Mouse (Mus musculus) frontal cortex, postnatal 10 days (tissue): Measurements from ENCODE around the gene Tesk2.
"Not testable (repeated sequence)": the region's sequence is repeated elsewhere in the genome, so short reads cannot be mapped to it uniquely, and the experiment has no call there.

Experiments
- DNase-seq, 2 experiments: peaks; one replicate each; pipeline ENCODE4 v3.0.0; 2022; ENCODE audit warnings: low spot score in 2 of 2, mixed read lengths in 1 of 2

The Tesk2 gene

DNA sequence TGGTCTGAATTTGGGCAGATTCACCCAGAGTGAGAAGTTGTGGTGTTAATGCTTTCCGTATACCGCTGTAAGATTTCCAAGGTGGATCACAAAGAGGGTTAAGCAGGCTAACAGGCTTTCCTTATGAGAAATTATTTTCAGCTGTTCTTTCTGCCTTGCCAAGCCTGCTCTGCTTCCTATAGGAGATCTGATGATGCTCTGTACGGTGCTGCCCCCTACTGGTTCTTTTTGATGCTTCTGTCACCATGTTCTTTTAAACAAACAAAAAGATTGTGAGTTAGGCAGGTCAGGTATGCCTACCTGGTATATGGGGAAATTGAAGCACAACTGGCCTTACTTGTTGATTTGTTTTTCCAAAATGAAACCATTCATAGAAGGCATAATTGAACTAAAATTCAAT lies 68.2 kb downstream of the Tesk2 start:
- DNase-seq: peak in 1 of 2 experiments; percentile 72

DNA sequence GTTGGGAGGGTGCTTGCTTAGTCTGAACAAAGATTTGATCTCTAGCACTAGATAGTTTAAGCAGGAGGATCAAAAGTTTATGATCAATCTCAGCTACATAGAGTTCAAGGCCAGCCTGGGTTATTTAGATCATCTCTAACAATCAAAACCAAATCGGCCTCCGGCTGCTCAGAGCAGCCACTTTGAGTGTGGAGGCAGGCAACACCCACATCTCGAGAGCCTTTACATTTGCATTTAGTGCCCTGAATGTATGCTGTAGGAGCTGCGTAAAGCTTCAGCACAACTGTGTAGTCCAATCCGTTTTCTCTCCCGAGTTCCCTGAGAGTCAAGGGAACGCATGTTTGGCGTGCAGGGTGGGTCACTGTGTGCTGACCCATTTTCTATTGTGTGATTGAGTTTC lies 71.7 kb downstream of the Tesk2 start:
- no peak for DNase-seq

DNA sequence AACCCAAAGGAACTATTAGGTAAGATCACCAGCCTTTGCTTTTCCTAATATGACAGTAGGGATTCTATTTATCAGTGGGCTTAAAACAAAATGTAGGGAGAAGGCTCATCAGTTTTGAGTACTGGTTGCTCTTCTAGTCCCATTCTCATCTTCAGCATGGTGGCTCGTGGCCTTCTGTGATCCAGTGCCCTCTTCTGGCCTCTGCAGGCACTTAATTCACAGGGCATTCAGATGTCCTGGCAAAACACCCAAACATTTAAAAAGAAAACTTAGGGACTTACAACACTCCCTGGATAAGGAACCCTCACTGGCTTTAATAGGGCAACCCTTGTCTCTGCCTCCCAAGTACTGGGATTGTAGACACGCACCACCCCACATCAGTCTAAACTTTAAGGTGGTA lies 73.5 kb downstream of the Tesk2 start:
- no peak for DNase-seq

DNA sequence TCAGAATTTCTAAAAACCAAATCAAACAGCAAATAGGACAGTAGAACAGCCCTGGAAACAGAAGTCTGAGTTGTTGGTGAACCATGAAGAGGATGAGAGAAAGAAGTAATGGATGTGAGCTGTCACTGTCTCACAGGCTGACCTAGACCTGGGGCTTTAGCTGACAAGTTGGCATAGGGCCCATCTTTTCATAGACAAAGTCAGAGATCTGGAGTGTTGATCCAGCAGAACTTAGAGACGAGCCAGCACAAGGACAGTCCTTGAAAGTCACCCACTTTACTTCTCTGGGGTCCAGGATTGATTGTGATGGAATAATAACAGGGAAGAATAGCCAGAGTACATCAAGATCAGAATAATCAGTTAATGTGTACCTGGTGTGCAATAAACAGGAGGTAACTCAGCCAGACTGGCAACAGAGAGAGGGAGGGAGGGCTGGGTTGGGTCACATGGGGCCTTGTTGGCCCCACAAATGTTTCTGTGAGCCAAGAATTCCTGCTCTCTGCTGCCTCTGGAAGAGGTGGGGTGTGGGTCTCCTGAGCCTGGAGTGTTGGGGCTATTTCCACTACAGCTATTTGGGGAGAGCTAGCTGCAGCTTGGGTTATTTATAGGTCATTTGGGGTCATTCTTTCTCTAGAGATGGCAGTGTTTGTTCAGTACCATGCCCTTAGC lies 75.8 kb downstream of the Tesk2 start:
- no peak for DNase-seq

DNA sequence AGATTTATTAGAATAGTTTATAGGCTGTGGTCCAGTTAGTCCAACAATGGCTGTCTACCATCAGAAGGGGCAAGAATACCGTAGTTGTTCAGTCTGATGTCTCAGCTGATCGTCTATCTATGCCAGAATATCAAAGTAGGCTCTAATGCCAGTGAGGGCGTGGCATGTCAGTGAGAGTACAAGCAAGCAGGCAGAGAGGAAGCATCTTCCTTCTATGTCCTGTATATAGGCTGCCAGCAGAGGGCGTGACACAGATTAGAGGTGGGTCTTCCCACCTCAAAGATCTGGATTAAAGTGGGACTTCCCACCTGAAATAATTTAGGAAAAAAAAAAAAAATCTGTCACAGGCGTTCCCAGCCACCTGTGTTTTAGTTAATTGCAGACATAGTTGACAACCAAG lies 79.2 kb downstream of the Tesk2 start:
- DNase-seq: no peak

DNA sequence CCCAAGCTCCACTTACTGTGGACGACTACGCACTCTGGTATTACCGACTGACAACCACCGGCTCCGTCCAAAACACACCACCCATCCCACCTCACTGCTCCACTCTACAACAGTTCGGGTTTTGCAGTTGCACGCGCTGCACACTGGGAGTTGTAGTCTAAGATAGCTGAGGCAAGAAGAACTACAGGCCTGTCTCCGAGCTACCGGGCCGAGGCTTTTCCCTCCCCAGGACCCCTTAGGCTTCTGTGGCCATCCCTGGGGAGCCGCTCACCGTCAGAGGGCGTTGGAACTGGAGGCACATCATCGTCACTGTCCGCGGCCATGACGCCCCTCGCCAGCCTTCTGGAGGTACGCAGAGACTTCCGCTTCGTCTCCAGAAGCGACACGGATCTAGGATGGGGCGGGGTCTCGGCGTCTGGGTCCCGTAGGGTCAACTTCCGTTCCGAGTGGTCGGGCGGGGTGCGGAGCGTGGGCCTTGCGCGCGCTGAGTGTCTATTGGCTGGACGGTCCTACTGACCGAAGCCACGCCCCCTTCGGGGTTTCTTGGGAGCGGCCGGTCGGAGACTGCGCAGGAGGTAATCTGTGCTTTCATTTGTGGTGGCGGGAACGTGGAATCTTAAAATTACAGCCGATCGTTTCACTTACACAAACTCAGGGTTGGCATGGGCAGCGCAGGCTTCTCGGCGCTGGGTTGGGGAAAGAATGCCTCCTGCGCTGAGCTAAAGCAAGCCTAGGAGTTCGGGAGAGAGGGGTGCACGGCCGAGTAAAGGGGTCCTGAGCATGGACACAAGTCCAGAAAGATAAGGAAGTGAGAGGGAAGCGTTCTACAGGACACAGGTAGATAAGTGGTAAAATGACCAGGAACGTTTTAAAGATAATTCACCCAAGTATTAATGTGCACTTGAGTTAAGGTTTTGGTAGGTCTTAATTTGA lies 86.7 kb downstream of the Tesk2 start, which contains the start of the genes Toe1 and Mutyh:
Toe1 (minus strand) TSS at position 444 of the 933 bp plus-strand sequence.
Mutyh (plus strand) TSS at position 527 of the 933 bp plus-strand sequence.
- DNase-seq: peak; percentile 92 to 93

DNA sequence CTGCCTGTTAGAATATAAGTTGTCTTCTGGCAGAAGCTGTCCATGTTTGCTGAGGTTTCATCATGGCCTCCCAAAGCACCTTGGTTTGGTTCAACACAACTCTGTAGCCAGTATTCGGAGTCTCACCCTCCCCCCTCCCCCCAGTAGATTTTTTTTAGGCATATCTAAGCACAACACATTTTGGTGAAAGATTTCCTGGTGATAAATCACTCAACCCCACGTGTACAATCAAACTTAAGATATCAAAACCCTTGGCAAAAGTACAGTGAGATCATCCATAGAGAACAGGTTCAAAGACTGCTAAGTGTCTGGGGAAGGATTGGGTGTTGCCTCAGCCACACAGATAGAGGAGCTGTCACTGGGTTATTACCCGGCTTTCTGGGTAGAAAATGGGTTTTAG lies 90.3 kb downstream of the Tesk2 start:
- DNase-seq: no peak

DNA sequence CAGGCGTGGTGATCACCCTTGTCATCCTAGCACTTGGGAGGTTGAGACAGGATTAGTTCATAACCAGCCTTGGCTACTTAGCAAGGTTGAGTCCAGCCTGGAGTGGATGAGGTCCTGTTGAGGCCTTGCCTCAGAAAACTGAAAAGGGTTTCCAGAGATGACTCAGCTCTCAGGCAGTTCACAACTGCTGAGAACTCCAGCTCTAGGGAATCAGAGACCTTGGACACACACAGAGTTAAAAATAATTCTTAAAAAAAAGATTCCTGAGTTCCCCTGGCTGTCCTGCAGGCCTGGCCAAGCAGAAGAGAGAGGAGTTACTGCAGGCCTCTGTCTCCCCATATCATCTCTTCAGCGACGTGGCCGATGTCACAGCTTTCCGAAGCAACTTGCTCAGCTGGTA lies 94.5 kb downstream of the Tesk2 start:
- DNase-seq: no peak

DNA sequence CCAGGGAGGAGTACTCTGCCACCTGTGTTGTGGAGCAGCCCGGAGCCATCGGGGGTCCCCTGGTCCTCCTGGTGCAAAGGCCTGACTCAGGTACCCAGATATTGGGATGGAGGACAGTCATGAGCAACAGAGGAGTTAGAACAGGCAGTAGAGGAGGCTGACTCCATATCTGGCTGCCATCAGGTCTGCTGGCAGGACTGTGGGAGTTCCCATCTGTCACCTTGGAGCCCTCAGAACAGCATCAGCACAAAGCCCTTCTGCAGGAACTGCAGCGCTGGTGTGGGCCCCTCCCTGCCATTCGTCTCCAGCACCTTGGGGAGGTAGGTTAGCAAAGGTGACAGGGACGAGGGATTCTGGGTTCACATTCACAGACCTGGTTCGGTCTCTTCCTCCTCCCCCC lies 96.7 kb downstream of the Tesk2 start:
- no peak for DNase-seq

DNA sequence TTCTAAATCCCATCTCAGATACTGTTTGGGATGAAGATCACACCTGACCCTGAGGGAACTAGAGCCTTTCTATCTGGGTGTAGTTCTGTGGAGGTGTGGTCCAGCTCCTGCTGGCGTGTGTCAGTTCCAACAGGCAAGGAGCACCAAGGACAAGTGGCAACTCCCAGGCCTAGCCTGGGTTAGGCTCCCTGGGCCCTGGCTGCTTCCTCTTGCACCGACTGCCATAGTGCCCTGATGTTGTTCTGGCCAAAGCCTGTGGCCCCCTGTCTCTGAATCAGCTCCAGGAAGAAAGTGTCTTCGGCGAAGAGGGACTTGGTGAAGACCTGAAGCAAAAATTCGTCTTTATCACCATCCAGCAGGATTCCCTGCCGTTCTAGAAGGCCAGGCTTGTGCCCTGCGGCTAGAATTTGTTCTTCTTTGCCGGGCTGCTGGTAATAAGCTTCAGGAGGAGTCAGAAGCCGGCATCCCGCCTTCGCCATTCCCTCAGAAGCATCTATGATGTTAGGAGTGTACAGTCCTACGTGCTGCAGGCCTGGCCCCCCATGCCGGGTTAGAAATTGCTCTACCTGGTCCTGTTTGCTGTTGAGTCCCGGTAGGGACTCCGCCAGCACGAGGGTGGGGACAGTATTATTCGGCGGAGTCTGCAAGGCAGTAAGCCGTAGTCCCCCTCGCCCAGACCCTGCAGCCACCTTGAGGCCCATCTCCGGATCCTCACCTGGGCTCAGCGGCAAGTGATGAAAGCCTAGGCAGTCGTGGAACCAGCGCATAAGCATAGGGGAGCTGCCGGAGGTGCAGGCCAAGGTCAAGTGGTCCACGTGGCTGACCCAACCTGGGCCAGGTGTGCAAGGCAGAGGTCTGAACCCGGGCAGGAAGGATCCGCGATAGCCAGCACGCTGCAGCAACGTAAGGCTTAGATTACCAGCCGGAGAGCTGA lies 99.5 kb downstream of the Tesk2 start:
- no peak for DNase-seq

DNA sequence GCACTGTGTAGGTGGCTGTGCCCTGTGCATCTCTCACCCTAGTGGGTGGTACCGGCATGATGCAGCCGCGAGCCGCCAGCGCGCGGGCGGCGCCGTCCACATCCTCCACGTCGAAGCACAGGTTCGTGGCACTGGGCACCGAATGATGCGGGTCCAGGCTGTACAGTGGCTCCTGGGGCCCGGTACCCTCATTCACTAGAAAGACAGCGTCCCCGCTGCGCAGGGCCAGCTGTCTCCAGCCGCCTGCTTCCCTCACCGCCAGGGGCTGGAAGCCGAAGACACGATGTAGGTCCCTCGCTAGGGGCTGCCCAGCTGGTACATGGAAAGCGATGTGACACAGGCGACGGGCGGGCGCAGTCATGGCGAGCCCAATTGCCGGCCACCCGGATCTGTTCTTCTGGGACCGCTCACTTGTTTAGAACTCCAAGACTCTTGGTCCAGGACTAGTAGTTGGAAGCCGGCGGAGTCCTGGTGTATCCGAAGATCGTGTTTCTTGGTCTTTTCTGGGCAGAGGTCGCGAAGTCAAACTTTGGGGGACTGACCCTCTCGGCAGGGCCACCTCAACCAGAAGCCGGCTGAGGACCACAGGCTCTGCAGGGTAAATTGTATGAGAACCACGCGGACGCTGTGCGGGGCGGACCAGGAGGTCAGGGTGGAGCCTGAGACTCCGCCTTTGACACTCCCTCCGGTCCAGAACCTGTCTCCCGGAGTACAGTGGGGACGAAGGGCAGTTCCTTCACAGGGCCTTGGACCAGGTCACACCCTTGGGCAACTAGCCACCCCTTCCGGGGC lies 100.3 kb downstream of the Tesk2 start:
- peak in 1 of 2 experiments; percentile 31 for DNase-seq

DNA sequence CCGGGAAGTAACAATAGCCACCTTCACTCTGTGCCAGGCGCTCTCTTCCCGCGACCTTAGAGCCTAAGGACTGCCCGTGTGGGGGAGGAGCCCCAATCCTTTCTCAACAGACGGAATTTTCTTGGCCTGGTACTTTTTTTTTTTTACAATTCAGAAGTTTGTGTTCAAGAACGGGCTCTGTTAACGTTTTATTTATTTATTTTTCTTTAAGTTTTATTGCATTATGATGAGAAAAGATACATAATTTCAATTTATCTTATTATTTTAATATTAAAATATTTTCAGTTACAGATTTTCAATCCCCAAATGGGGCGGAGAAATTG lies 100.9 kb downstream of the Tesk2 start, which contains the start of gene Hpdl:
Hpdl (minus strand) TSS at position 14 of the 323 bp plus-strand sequence.
- DNase-seq: no peak

DNA sequence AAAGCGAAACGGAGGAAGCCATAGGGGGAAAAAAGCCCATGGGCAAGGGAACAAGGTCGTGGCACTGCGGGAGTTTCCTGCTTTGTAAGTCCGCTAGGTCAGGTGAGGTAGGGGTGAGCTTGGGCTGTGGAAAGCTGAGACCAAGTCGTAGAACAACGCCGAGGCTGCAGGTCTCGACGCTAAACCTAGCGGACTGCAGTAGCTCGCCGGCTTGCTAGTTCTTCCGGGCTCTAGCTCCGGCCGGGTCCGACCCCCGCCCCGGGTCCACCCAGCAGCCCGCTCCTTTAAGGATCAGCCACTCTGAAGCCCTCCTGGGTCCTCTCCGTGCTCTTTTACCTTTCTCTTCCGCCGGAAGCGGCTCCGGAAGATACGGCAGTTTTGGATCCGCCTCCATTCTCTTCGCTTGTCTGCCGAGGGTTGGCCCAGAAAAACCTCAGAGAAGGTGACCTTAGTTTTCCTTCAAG lies 103.8 kb downstream of the Tesk2 start:
- peak in 1 of 2 experiments; percentile 62 for DNase-seq

DNA sequence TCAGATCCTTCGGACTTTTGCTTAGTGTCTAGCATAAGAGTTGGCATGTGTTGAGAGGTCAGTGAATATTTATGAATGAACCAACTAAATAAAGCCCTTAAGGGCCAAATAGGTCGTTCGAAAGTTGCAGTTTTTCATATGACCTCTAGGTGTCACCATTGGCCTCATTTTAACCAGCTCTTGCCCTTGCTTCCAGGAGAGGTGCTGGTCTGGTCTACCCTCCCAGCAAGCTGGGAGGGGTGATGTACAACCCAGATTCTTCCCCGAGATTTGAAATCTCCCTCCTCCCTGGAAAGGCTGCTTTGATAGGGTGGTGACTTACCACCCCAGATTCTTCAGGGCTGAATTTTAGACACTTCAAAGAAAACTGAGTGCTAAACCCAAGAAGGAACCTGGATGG lies 107.1 kb downstream of the Tesk2 start:
- DNase-seq: no peak

DNA sequence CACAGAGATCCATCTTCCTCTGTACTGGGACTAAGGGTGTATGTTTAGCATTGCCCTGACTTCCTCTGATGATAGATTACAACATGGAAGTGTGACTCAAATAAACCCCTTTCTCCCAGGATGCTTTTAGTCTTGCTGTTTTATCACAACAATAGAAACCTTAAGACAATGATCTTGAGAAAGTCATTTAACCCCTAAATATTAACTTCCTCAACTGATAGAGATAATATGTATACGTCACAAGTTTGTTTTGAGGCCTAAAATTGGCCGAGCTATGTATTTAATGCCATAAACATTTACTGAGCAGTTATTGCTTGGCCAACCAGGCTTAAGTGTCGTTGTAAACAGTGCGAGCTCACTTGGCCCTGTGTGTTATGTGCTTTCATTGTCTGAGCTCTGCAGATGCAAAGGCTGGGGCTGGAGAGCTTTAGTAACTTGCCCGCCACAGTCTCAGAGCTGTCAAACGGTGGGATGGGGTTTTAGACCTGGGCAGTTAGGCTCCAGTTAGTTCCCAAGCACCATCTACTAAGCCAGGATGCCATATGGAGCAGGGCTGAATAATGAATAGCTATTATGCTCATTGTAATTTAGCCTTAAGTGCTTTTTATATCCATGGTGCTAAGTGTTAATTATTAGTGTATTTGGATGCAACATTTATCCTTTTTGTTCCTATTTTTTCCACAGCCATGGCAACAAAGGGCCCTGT lies 108.8 kb downstream of the Tesk2 start:
- no peak for DNase-seq

DNA sequence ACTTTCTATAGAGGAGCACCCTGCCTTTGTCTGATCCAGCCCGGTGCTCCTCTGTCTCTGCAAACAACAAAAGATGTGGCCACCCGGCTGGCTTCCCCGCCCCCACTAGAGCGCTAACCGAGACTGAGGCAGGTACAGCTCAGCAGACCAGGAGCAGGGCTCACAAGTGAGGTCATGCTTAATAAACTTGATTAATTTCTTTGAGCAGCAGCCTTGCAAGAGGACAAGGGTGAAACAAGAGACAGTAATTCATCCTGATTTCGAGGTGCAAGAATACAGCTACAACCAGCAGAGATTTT lies 109.3 kb downstream of the Tesk2 start:
- no peak for DNase-seq

DNA sequence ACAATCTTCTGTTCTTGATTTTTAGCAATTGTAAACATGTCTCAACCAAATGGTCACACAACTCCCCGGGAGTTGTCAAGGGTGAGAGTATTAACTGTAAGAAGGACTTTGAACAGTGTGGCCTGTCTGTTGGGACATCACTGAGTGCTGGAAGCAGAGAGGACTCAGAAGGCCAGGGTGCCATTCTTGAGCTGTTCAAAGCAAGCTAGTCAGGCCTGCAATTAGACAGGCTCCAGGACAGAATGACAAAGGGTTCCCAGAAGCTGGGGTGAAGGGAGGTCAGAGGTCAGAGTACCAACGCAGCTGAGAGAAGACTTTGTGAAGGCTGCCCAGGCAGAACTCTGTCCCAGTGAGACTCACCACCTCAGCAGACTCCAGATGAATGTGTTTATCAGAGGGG lies 118.3 kb downstream of the Tesk2 start:
- DNase-seq: no peak

DNA sequence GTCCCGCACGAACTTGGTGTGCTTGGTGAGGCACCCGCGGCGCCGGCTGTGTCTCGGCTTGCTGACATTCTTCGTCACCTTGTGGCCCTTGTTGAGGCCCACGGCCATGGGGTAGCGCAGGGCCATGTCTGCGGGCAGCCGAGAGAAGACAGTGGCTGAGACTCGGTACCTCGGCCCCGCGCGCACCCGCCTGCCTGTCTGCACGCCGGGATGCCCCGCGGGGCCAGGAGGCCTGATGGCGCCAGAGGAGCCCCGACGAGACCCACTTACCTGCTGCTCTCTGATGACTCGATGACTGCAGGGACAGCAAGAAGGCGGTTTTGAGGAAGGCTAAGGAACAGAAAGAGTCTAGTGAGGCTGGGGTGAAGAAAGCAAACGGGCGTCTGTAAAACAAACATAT lies 119.3 kb downstream of the Tesk2 start:
- DNase-seq: not testable (repeated sequence)

DNA sequence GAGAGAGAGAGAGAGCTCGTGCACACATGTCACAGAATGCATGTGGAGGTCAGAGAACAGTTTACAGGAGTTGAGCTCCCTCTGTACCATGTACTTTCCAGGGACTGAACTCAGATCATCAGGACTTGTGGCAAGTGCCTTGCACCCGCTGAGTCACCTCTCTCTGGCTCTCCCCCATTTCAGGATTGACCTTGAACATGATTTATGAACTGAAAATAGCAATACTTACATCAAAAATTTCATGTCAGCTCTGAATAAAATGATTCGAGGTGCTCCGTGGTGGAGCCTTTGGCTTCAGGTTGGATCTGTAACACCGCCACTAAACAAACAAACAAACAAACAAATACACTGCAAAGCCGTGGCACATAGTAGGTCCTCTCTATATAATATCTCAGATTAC lies 120.1 kb downstream of the Tesk2 start:
- DNase-seq: no peak

DNA sequence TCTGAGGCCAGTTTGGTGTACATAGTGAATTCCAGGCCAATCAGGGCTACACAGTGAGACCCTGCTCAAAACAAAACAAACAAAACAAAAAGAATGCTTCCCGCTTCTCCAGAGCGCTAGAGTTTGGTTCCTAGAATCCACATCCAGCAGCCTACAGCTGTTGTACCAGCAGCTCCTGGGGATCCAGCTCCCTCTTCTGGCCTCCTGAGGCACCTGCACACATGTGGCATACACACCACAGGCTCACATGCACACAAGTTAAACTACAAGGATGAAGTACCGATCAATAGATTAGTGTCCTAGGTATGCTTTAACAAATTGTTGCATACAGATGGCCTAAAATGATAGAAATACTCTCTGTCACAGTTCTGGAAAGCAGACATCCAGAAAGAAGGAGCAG lies 123.6 kb downstream of the Tesk2 start:
- DNase-seq: no peak

DNA sequence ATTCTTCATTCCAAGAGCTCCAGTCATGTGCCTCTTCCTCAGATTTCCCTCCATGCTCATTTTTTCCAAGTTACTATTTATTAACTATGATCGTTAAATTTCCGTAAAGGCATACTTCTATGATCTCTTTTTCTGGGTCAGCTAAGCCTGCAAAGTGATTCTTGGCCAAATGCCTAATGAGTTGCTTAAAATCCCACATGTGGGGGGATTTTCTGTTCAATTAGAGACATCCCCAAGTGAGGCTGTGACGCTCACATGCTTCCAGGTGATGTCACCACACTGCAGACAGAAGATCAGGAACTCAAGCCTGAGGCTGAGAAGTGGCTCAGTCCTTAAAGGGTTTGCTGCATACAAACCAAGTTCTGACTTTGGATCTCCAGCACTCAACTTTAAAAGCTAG lies 129.2 kb downstream of the Tesk2 start:
- no peak for DNase-seq
